Mouse (Mus musculus) forebrain, postnatal 0 days (tissue): ENCODE results near the gene Ppfia2. TPM values are rescaled to one million over a fixed set of nuclear protein-coding genes. Genes with fewer than 3 reads are reported as not detected.

Experiments
- ATAC-seq: fragments of 200-750 bp; cut with Nextera tagmentation; 2 replicates; pipeline ENCODE4 v1.8.0; 2017; ENCODE audit warnings: mild to moderate bottlenecking, moderate library complexity
- DNase-seq: peaks from one replicate; pipeline ENCODE4 v3.0.0-alpha.2; 2015
- H3K27ac ChIP-seq: fragments of 300-500 bp; sonication (generic); 2 replicates; pipeline ENCODE4 v1.5.1; 2014; ENCODE audit warnings: low read depth, mild to moderate bottlenecking, antibody characterized with exemption, low read length, moderate library complexity, mixed read lengths
- H3K27me3 ChIP-seq: fragments of 300-500 bp; sonication (generic); 2 replicates; pipeline ENCODE4 v1.6.1; 2014; ENCODE audit warnings: mild to moderate bottlenecking, low read length, mixed read lengths; ENCODE audit not compliant: insufficient read depth
- H3K36me3 ChIP-seq: fragments of 300-500 bp; sonication (generic); 2 replicates; pipeline ENCODE4 v1.6.1; 2014; ENCODE audit warnings: mild to moderate bottlenecking, moderate library complexity; ENCODE audit not compliant: insufficient read depth
- H3K4me1 ChIP-seq: fragments of 300-500 bp; sonication (generic); 2 replicates; pipeline ENCODE4 v1.6.1; 2014; ENCODE audit warnings: antibody characterized with exemption; ENCODE audit not compliant: insufficient read depth
- H3K4me2 ChIP-seq: fragments of 300-500 bp; sonication (generic); 2 replicates; pipeline ENCODE4 v1.6.1; 2014; ENCODE audit warnings: low read depth, mild to moderate bottlenecking, moderate library complexity
- H3K4me3 ChIP-seq: fragments of 300-500 bp; sonication (generic); 2 replicates; pipeline ENCODE4 v1.5.1; 2014; ENCODE audit warnings: low read depth, low read length, mixed read lengths
- H3K9ac ChIP-seq: fragments of 300-500 bp; sonication (generic); 2 replicates; pipeline ENCODE4 v1.6.1; 2014; ENCODE audit warnings: mild to moderate bottlenecking
- H3K9me3 ChIP-seq: fragments of 300-500 bp; sonication (generic); 2 replicates; pipeline ENCODE4 v1.6.1; 2016; ENCODE audit warnings: low read length
- CTCF ChIP-seq: sonication (generic); IDR thresholded peaks from 2 replicates; pipeline ENCODE4 v1.5.1; 2016; ENCODE audit warnings: antibody characterized with exemption, control low read depth, low read depth
- WGBS: fragments of 180-500 bp; shearing (Covaris S2); extraction: QIAGEN DNeasy Blood & Tissue Kit; methylation state at CpG from one replicate; pipeline ENCODE4 v1.1.7; 2014; 5-methylcytosine and 5-hydroxymethylcytosine counted together
- polyA plus RNA-seq: library from polyadenylated mRNA; unstranded; fragments of >200 nt; fragmentation: Nextera tagmentation; extraction: Ambion mirVana; gene quantifications from 2 replicates; pipeline ENCODE4 v1.2.1, GENCODE M21; 2015
- total RNA-seq: library from RNA; depleted of rRNA; stranded (reverse); fragments of >200 nt; gene quantifications from 2 replicates; pipeline ENCODE4 v1.2.3, GENCODE M21; 2014

Ppfia2 gene
- total and polyA plus RNA-seq, 2 experiments from 2014 or later = 29.5 to 72.7 TPM

DNA sequence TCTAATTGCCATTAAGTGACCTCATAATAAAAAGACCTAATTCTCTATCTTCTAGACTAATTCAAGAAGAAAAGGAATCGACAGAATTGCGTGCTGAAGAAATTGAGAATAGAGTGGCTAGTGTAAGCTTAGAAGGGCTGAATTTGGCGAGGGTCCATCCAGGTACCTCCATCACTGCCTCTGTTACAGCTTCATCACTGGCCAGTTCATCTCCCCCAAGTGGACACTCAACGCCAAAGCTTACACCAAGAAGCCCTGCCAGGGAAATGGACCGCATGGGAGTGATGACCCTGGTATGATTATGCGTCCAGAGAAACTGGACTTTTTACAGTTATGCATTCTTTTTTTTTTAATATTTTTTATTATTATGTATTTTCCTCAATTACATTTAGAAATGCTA lies 388.0 kb downstream of the Ppfia2 start:
- Histone ChIP-seq H3K27ac (no peak overlapping the region), H3K27me3 (no peaks in the 10 kb centered on the region), H3K4me1 (no peaks in the 10 kb centered on the region), H3K4me2 (no peak overlapping the region), H3K36me3 (no peaks in the 10 kb centered on the region), H3K9ac (no peak overlapping the region), H3K4me3 (no peak overlapping the region), H3K9me3 (no peaks in the 10 kb centered on the region)
- WGBS = 86% methylated on average over 6 of the region's 6 CpGs
- ATAC-seq (no peak), DNase-seq (no peak)
- no peak for TF ChIP-seq CTCF

- 0 out of 2 replicates have a peak, but pooled peaks cover 4% of the 10 kb centered on the region for H3K36me3 ChIP-seq
- H3K4me1 ChIP-seq = no peaks in the 10 kb centered on the region
- no peaks in the 10 kb centered on the region for H3K9me3 ChIP-seq
- TF ChIP-seq CTCF = no peak
- WGBS = 57% methylated on average over 4 of the region's 4 CpGs
- DNase-seq = peak; percentile 49
- ATAC-seq = peak; percentile 74
- H3K4me3 ChIP-seq = no peak overlapping the region
- no peak overlapping the region for H3K9ac ChIP-seq
- no peak overlapping the region; the same call in 1 of the 2 replicates for H3K27ac ChIP-seq
- no peak overlapping the region for H3K4me2 ChIP-seq
- H3K27me3 ChIP-seq = no peaks in the 10 kb centered on the region
Observed at GRCm38 (mm10) chr10:106870233-106870632, 400.1 kb downstream of the Ppfia2 start.

DNA sequence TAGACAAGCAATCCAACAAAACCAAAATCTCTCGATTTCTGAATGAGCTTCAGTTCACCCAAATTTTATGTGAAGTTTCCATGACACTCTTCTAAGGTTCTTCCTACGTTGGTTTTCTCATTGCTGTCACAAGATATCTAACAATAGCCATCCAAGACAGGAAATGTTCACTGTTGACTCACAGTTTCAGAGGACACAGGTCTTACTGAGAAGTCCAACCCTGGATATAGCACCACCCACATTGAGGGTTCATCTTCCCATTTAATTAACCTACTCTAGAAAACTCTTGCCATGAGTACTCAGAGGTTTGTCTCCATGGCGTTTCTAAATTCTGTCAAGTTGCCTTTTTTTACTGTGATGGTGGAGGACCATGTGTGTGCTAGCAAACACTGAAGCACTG lies 401.7 kb downstream of the Ppfia2 start:
- ATAC-seq = no peak
- Histone ChIP-seq H3K36me3 (no peaks in the 10 kb centered on the region), H3K9ac (no peak overlapping the region), H3K27me3 (no peaks in the 10 kb centered on the region), H3K4me2 (no peak overlapping the region), H3K27ac (no peak overlapping the region), H3K4me3 (no peak overlapping the region), H3K4me1 (no peaks in the 10 kb centered on the region), H3K9me3 (no peaks in the 10 kb centered on the region)
- no peak for TF ChIP-seq CTCF
- DNase-seq = no peak
- WGBS = 87% methylated on average over 3 of the region's 3 CpGs

DNA sequence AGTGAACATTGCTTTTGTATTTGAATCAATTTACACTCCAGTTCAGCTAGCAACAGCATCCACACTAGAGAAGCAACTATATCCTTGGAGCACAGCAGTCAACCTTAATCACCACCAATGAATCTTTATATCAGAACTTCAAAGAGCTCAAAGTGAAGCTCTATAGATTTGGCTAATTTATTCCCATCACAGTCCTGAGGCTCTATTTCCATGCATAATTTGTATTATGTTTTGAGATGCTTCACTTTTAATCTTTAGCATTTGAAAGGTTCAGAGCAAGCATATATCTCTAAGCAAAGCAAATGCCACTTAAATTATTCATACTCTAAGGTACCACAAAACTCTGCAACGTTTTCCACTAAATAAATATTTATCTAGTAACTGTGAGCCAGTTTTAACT lies 402.6 kb downstream of the Ppfia2 start:
- 37% methylated on average over 1 of the region's 1 CpGs for WGBS
- Histone ChIP-seq H3K27me3 (no peaks in the 10 kb centered on the region), H3K27ac (no peak overlapping the region), H3K4me2 (no peak overlapping the region), H3K4me1 (no peaks in the 10 kb centered on the region), H3K9me3 (no peaks in the 10 kb centered on the region), H3K36me3 (no peaks in the 10 kb centered on the region), H3K4me3 (no peak overlapping the region), H3K9ac (no peak overlapping the region)
- no peak for DNase-seq
- no peak for TF ChIP-seq CTCF
- ATAC-seq = no peak

DNA sequence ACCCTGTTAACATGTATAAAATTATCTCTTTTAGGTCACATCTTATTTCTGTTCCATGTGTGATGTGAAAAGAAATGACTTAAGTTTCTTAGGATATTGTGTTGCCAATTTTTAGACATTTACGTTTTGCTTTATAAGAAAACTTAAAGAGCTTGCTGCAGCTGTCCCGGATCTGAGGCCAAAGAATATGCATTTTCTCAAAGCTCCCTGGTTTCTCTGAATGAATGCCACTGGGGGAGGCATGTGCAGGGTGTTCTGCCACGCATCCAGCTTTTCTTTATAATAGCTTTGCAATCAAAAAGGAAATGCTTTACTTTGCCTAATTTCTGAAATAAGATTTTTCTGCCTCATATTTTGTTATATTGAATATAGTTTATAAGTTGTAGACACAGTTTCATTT lies 411.2 kb downstream of the Ppfia2 start:
- DNase-seq = peak; percentile 43
- no peak overlapping the region for H3K4me3 ChIP-seq
- H3K27me3 ChIP-seq = no peaks in the 10 kb centered on the region
- 10% methylated on average over 3 of the region's 3 CpGs for WGBS
- H3K9me3 ChIP-seq = no peaks in the 10 kb centered on the region
- no peak overlapping the region for H3K27ac ChIP-seq
- ATAC-seq = peak; percentile 58; the same call in 1 of the 2 replicates
- H3K4me2 ChIP-seq = no peak overlapping the region
- peaks cover 3% of the 10 kb centered on the region; the same call in 1 of the 2 replicates for H3K36me3 ChIP-seq
- H3K9ac ChIP-seq = no peak overlapping the region
- H3K4me1 ChIP-seq = no peaks in the 10 kb centered on the region
- no peak for TF ChIP-seq CTCF

GRCm38 (mm10) chr10:106896351-106896750 lies 426.2 kb downstream of the Ppfia2 start:
- Histone ChIP-seq H3K27ac (no peak overlapping the region), H3K4me2 (no peak overlapping the region), H3K9ac (no peak overlapping the region), H3K27me3 (no peaks in the 10 kb centered on the region), H3K4me3 (no peak overlapping the region), H3K36me3 (no peaks in the 10 kb centered on the region), H3K4me1 (no peaks in the 10 kb centered on the region), H3K9me3 (no peaks in the 10 kb centered on the region)
- no peak for DNase-seq
- TF ChIP-seq CTCF = no peak
- 48% methylated on average over 13 of the region's 13 CpGs for WGBS
- ATAC-seq = no peak

DNA sequence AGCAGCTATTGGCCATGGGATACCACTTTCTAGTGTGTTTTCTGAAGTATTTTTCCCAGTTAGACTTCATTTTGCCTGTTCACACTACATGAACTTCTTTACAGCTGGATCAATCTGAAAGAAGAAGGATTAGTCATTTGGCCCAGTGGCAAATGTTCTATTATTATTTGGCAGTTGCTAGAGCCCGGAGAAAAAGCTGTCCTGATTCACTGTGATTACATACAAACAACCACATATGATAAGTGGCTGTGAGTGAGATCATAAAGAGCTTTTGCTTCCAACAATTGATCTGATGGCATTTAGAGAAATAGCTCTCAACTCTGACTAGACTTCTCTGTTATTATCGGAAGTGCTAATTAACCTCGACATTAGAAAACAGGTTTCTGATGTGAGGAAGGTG lies 440.0 kb downstream of the Ppfia2 start:
- WGBS = 17% methylated on average over 3 of the region's 3 CpGs
- 0 out of 2 replicates have a peak, but pooled peaks cover 4% of the 10 kb centered on the region for H3K36me3 ChIP-seq
- no peak overlapping the region for H3K9ac ChIP-seq
- no peak overlapping the region for H3K4me3 ChIP-seq
- H3K27ac ChIP-seq = no peak overlapping the region
- ATAC-seq (peak; percentile 54; the same call in 1 of the 2 replicates), DNase-seq (no peak)
- H3K4me1 ChIP-seq = no peaks in the 10 kb centered on the region
- H3K4me2 ChIP-seq = no peak overlapping the region
- no peak for TF ChIP-seq CTCF
- no peaks in the 10 kb centered on the region; the same call in 1 of the 2 replicates for H3K9me3 ChIP-seq
- H3K27me3 ChIP-seq = no peaks in the 10 kb centered on the region
